Mouse (Mus musculus): ENCODE measurements around the gene Iqgap2. TPM values are rescaled to one million over a fixed set of nuclear protein-coding genes. Genes with fewer than 3 reads are reported as not detected.

Iqgap2 gene
- polyA plus RNA-seq, 1 experiment from 2014 or later = 16.5 TPM

DNA sequence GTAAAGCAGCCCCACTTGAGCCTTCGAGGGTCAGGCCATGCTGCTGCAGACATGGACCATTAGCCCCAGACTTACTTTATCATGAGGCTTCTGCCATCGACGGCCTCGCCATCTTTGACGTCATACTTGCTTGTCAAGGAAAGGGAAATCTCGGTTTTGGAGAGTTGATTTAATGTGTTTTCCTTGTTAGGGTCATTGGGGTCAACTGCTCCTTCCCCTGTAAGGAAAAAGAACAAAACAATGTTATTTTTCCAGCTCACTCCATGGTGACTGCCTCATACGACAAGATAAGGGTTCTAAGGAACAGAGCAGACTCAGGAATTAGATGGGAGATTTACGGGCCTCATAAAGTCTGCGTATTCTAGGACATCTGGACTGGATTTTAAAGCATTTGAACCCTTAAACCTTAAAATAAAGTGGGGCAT, 245.0 kb downstream of the Iqgap2 start:
- Histone ChIP-seq H3K27me3 (ENCODE audit: control insufficient read depth, insufficient read depth, low read length) (no peaks in the 10 kb centered on the region), H3K9ac (ENCODE audit: low read length) (no peak overlapping the region), H3K9me3 (ENCODE audit: control insufficient read depth, low read length) (no peaks in the 10 kb centered on the region), H3K4me1 (replicated peaks; ENCODE audit: control insufficient read depth, insufficient read depth) (no peaks in the 10 kb centered on the region), H3K4me2 (replicated peaks; ENCODE audit: low read depth) (no peak overlapping the region), H3K27ac (replicated peaks) (no peak overlapping the region), H3K4me3 (ENCODE audit: low read depth, low read length) (no peak overlapping the region), H3K36me3 (ENCODE audit: control insufficient read depth, insufficient read depth, low read length) (no peaks in the 10 kb centered on the region)
- WGBS = 58% methylated on average over 9 of the region's 9 CpGs
- ATAC-seq (ENCODE audit: low FRiP score, low TSS enrichment) (no peak), DNase-seq (ENCODE audit: low spot score) (no peak)
- TF ChIP-seq CTCF (IDR thresholded peaks at IDR 0.05; ENCODE audit: low read depth) = no peak
- no peak for TF ChIP-seq EP300 (optimal IDR thresholded peaks at IDR 0.05)

DNA sequence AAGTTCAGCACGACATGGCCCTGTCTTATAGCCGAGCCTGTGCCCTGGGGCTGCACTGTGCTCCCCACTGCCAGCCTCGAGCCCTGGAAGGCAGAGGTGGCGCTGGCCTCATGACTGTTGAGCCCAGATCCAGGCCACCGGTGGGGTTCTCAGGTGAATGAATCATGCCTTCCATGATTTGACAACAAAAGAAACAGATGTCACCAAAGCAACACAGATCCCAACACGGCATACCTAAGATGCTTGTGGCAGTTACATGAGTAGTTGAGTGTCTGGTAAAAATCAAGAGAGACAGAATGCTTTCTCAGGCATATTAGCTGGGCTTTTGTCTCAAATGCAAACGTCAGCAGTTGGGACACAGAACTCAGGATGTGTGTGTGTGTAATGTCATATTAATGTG, 248.0 kb downstream of the Iqgap2 start:
- no peaks in the 10 kb centered on the region for H3K36me3 ChIP-seq (ENCODE audit: control insufficient read depth, insufficient read depth, low read length)
- WGBS = 46% methylated on average over 7 of the region's 7 CpGs
- no peaks in the 10 kb centered on the region for H3K9me3 ChIP-seq (ENCODE audit: control insufficient read depth, low read length)
- no peak overlapping the region for H3K9ac ChIP-seq (ENCODE audit: low read length)
- DNase-seq (ENCODE audit: low spot score) = no peak
- TF ChIP-seq EP300 (optimal IDR thresholded peaks at IDR 0.05) (no peak), CTCF (IDR thresholded peaks at IDR 0.05; ENCODE audit: low read depth) (no peak)
- no peak overlapping the region for H3K27ac ChIP-seq (replicated peaks)
- no peak for ATAC-seq (ENCODE audit: low FRiP score, low TSS enrichment)
- no peak overlapping the region for H3K4me3 ChIP-seq (ENCODE audit: low read depth, low read length)
- no peaks in the 10 kb centered on the region for H3K27me3 ChIP-seq (ENCODE audit: control insufficient read depth, insufficient read depth, low read length)
- no peak overlapping the region for H3K4me2 ChIP-seq (replicated peaks; ENCODE audit: low read depth)
- H3K4me1 ChIP-seq (replicated peaks; ENCODE audit: control insufficient read depth, insufficient read depth) = no peaks in the 10 kb centered on the region

DNA sequence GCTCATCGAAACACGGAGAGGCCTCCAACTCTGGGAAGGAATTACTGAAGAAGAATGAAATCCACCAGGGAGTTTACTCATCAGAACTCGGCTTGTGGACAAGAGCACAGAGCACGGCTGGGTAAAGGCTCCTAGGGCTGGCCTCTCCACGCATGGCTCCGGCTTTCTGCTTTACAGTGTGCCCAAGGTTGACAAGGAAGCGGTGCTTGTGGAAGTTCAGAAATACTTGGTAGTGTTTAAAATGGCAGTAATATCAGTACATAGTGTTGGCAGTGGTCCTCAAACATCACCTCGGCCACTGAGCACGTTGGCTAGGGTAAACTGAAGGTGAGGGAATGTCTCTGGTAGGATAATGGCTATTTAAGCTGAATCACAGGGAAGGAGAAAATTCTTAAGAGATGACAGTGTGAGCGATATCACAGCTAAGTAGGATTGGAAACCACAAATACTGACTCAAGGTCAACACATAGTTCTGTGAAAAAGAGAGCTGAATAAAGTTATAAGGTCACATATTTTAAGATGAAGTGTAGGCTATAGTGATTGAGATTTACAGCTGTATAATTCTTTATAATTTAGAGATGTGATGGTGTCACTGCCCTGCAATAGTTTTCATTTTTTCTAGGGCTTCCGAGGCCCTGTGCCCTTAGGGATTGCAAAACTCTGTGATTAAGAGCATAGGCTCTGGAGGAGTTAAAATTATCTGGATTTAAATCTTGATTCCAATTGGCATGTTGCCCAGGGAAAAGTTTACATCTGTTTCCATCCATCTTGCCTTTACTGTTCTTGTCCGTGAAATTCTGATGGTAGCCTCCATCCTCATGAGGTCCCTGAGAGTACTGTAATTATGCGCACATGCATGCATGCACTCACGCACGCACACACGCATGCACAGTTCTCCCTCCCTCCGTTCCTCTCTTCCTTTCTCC, 250.4 kb downstream of the Iqgap2 start:
- Histone ChIP-seq H3K36me3 (ENCODE audit: control insufficient read depth, insufficient read depth, low read length) (no peaks in the 10 kb centered on the region), H3K4me3 (ENCODE audit: low read depth, low read length) (no peak overlapping the region), H3K9ac (ENCODE audit: low read length) (no peak overlapping the region), H3K4me2 (replicated peaks; ENCODE audit: low read depth) (no peak overlapping the region), H3K4me1 (replicated peaks; ENCODE audit: control insufficient read depth, insufficient read depth) (no peaks in the 10 kb centered on the region), H3K27ac (replicated peaks) (no peak overlapping the region), H3K9me3 (ENCODE audit: control insufficient read depth, low read length) (no peaks in the 10 kb centered on the region), H3K27me3 (ENCODE audit: control insufficient read depth, insufficient read depth, low read length) (no peaks in the 10 kb centered on the region)
- TF ChIP-seq CTCF (IDR thresholded peaks at IDR 0.05; ENCODE audit: low read depth) = no peak
- TF ChIP-seq EP300 (optimal IDR thresholded peaks at IDR 0.05) = no peak
- no peak for DNase-seq (ENCODE audit: low spot score)
- WGBS = 69% methylated on average over 17 of the region's 17 CpGs
- no peak for ATAC-seq (ENCODE audit: low FRiP score, low TSS enrichment)

DNA sequence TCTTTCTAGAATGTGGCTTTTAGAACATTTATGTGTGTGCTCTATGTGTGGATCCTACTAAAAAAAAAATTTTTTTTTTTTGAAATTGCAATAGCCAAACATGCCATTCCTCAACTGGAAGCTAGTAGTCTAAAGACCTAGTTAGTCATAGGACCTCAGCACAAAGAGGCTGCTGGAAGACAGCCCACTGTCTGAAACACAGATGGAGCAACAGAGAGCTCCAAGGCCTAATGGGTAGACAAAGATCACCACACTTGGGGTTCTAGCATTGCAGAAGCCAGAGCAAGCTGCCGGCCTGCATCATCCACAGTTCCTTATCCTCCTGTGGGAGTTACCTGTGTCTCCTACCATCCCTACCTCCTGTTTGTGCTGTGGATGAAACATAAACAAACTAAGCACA, 251.3 kb downstream of the Iqgap2 start:
- Histone ChIP-seq H3K9ac (ENCODE audit: low read length) (no peak overlapping the region), H3K9me3 (ENCODE audit: control insufficient read depth, low read length) (no peaks in the 10 kb centered on the region), H3K27ac (replicated peaks) (no peak overlapping the region), H3K4me1 (replicated peaks; ENCODE audit: control insufficient read depth, insufficient read depth) (no peaks in the 10 kb centered on the region), H3K27me3 (ENCODE audit: control insufficient read depth, insufficient read depth, low read length) (no peaks in the 10 kb centered on the region), H3K4me3 (ENCODE audit: low read depth, low read length) (no peak overlapping the region), H3K36me3 (ENCODE audit: control insufficient read depth, insufficient read depth, low read length) (no peaks in the 10 kb centered on the region), H3K4me2 (replicated peaks; ENCODE audit: low read depth) (no peak overlapping the region)
- no peak for ATAC-seq (ENCODE audit: low FRiP score, low TSS enrichment)
- DNase-seq (ENCODE audit: low spot score) = no peak
- TF ChIP-seq EP300 (optimal IDR thresholded peaks at IDR 0.05) (no peak), CTCF (IDR thresholded peaks at IDR 0.05; ENCODE audit: low read depth) (no peak)
- WGBS = 95% methylated on average over 1 of the region's 1 CpGs

DNA sequence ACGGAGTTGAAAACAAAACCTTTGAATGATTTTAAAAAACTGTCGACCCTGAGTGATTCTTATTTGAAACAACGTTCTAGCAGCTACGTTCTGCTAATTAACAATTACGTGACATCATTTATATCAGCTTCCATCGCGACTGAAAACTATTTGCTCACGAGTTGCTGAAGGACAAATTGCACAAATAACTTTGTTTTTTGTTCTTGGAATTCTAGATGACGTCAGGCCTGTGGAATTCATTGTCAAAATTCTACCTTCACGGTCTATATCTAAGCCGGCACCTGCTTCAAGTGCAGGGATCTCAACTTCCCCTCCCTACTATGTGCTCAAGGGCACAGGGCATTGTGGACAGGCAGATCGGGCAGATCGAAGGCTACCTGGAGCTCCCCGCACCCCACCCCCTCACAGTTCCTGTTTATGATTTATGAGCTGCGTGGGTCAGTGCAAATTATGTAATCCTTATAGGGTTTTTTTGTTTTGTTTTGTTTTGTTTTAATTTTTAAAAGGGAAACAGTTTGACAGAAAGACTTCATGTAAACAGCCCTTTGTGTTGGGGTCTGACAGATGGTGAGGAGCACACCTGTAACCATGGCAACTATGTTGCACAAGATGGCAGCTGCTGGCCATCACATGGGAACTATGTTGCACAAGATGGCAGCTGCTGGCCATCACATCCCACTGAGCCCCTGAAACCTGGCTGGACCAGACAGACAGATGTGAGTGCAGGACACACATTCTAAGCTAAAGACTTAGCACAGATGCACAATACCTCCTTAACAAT, 252.2 kb downstream of the Iqgap2 start:
- 50% methylated on average over 15 of the region's 15 CpGs for WGBS
- H3K4me1 ChIP-seq (replicated peaks; ENCODE audit: control insufficient read depth, insufficient read depth) = no peaks in the 10 kb centered on the region
- no peak overlapping the region for H3K27ac ChIP-seq (replicated peaks)
- ATAC-seq (ENCODE audit: low FRiP score, low TSS enrichment) = no peak
- TF ChIP-seq CTCF (IDR thresholded peaks at IDR 0.05; ENCODE audit: low read depth) (no peak), EP300 (optimal IDR thresholded peaks at IDR 0.05) (no peak)
- no peak overlapping the region for H3K4me3 ChIP-seq (ENCODE audit: low read depth, low read length)
- no peak for DNase-seq (ENCODE audit: low spot score)
- H3K27me3 ChIP-seq (ENCODE audit: control insufficient read depth, insufficient read depth, low read length) = no peaks in the 10 kb centered on the region
- no peak overlapping the region for H3K4me2 ChIP-seq (replicated peaks; ENCODE audit: low read depth)
- H3K9ac ChIP-seq (ENCODE audit: low read length) = no peak overlapping the region
- H3K36me3 ChIP-seq (ENCODE audit: control insufficient read depth, insufficient read depth, low read length) = no peaks in the 10 kb centered on the region; the same call in 1 of the 2 replicates
- H3K9me3 ChIP-seq (ENCODE audit: control insufficient read depth, low read length) = no peaks in the 10 kb centered on the region
